Mouse (Mus musculus) hindbrain, embryonic 16.5 days (tissue): ENCODE data around the gene Dlec1. TPM values are rescaled to one million over a fixed set of nuclear protein-coding genes. Genes with fewer than 3 reads are reported as not detected.

Experiments
- ATAC-seq: fragments of 200-750 bp; cut with Nextera tagmentation; 2 replicates; pipeline ENCODE4 v1.8.0; 2017; ENCODE audit warnings: moderate TSS enrichment, moderate library complexity
- H3K27ac ChIP-seq: fragments of 300-500 bp; sonication (generic); 2 replicates; pipeline ENCODE4 v1.5.1; 2014; ENCODE audit warnings: low read depth, mild to moderate bottlenecking, control low read depth, low read length, moderate library complexity
- H3K27me3 ChIP-seq: fragments of 300-500 bp; sonication (generic); replicated peaks from 2 replicates; pipeline ENCODE4 v1.6.1; 2014; ENCODE audit warnings: low read length; ENCODE audit not compliant: control insufficient read depth, insufficient read depth
- H3K36me3 ChIP-seq: fragments of 300-500 bp; sonication (generic); 2 replicates; pipeline ENCODE4 v1.6.1; 2014; ENCODE audit warnings: mild to moderate bottlenecking, low read length, moderate library complexity, mixed read lengths; ENCODE audit not compliant: control insufficient read depth, insufficient read depth
- H3K4me1 ChIP-seq: fragments of 300-500 bp; sonication (generic); 2 replicates; pipeline ENCODE4 v1.6.1; 2014; ENCODE audit warnings: low read depth, low read length; ENCODE audit not compliant: control insufficient read depth, insufficient read depth
- H3K4me2 ChIP-seq: fragments of 300-500 bp; sonication (generic); 2 replicates; pipeline ENCODE4 v1.6.1; 2014; ENCODE audit warnings: mild to moderate bottlenecking, low read length, control low read depth, moderate library complexity
- H3K4me3 ChIP-seq: fragments of 300-500 bp; sonication (generic); 2 replicates; pipeline ENCODE4 v1.5.1; 2014; ENCODE audit warnings: mild to moderate bottlenecking, low read length, control low read depth, moderate library complexity
- H3K9ac ChIP-seq: fragments of 300-500 bp; sonication (generic); 2 replicates; pipeline ENCODE4 v1.6.1; 2014; ENCODE audit warnings: low read depth, mild to moderate bottlenecking, control low read depth, low read length, moderate library complexity
- H3K9me3 ChIP-seq: fragments of 300-500 bp; sonication (generic); 2 replicates; pipeline ENCODE4 v1.6.1; 2014; ENCODE audit warnings: mild to moderate bottlenecking, low read length, moderate library complexity; ENCODE audit not compliant: control insufficient read depth
- WGBS: fragments of 180-500 bp; shearing (Covaris S2); extraction: QIAGEN DNeasy Blood & Tissue Kit; methylation state at CpG from one replicate; pipeline ENCODE4 v1.1.7; 2014; 5-methylcytosine and 5-hydroxymethylcytosine counted together
- polyA plus RNA-seq: library from polyadenylated mRNA; unstranded; fragments of >200 nt; fragmentation: Nextera tagmentation; extraction: Ambion mirVana; gene quantifications from 2 replicates; pipeline ENCODE4 v1.2.1, GENCODE M21; 2015

The Dlec1 gene
- polyA plus RNA-seq, 1 experiment from 2014 or later: 2.9 TPM

GRCm38 (mm10) chr9:119070173-119070825 lies 32.0 kb upstream of the Dlec1 start:
- WGBS: 84% methylated on average over 13 of the region's 13 CpGs
- Histone ChIP-seq H3K9me3 (no peaks in the 10 kb centered on the region), H3K36me3 (peaks cover 18% of the 10 kb centered on the region; the same call in 1 of the 2 replicates), H3K4me3 (no peak overlapping the region), H3K27ac (no peak overlapping the region), H3K4me2 (no peak overlapping the region), H3K4me1 (no peaks in the 10 kb centered on the region), H3K27me3 (no peaks in the 10 kb centered on the region), H3K9ac (no peak overlapping the region)
- no peak for ATAC-seq

- no peak for ATAC-seq
- Histone ChIP-seq H3K27ac (no peak overlapping the region), H3K4me3 (no peak overlapping the region), H3K4me2 (no peak overlapping the region), H3K36me3 (peaks cover 18% of the 10 kb centered on the region; the same call in 1 of the 2 replicates), H3K9ac (no peak overlapping the region), H3K9me3 (no peaks in the 10 kb centered on the region), H3K27me3 (no peaks in the 10 kb centered on the region), H3K4me1 (no peaks in the 10 kb centered on the region)
- WGBS: 88% methylated on average over 9 of the region's 9 CpGs
Measured at GRCm38 (mm10) chr9:119071786-119072185, 30.5 kb upstream of the Dlec1 start.

- Histone ChIP-seq H3K27me3 (no peaks in the 10 kb centered on the region), H3K27ac (no peak overlapping the region), H3K36me3 (peaks cover 18% of the 10 kb centered on the region; the same call in 1 of the 2 replicates), H3K9ac (no peak overlapping the region), H3K4me1 (no peaks in the 10 kb centered on the region), H3K4me2 (no peak overlapping the region), H3K9me3 (no peaks in the 10 kb centered on the region), H3K4me3 (no peak overlapping the region)
- 81% methylated on average over 15 of the region's 15 CpGs for WGBS
- peak; percentile 38; the same call in 1 of the 2 replicates for ATAC-seq
Measured at GRCm38 (mm10) chr9:119073184-119073895, 28.9 kb upstream of the Dlec1 start.

GRCm38 (mm10) chr9:119075685-119076084 lies 26.6 kb upstream of the Dlec1 start:
- H3K36me3 ChIP-seq: peaks cover 22% of the 10 kb centered on the region
- 64% methylated on average over 16 of the region's 16 CpGs for WGBS
- no peaks in the 10 kb centered on the region for H3K4me1 ChIP-seq
- no peak overlapping the region for H3K9ac ChIP-seq
- no peak overlapping the region for H3K4me2 ChIP-seq
- H3K27me3 ChIP-seq: no peaks in the 10 kb centered on the region
- no peak for ATAC-seq
- H3K27ac ChIP-seq: no peak overlapping the region
- no peaks in the 10 kb centered on the region for H3K9me3 ChIP-seq
- H3K4me3 ChIP-seq: no peak overlapping the region

GRCm38 (mm10) chr9:119080040-119080675 lies 22.1 kb upstream of the Dlec1 start:
- peaks cover 6% of the 10 kb centered on the region; the same call in 1 of the 2 replicates for H3K36me3 ChIP-seq

GRCm38 (mm10) chr9:119082039-119082438 lies 20.2 kb upstream of the Dlec1 start:
- H3K27ac ChIP-seq: no peak overlapping the region; the same call in 1 of the 2 replicates
- ATAC-seq: peak; percentile 57

More at GRCm38 (mm10) chr9:119080040-119080675, 22.1 kb upstream of the Dlec1 start:
- no peaks in the 10 kb centered on the region for H3K27me3 ChIP-seq
- 81% methylated on average over 5 of the region's 5 CpGs for WGBS
- no peak overlapping the region for H3K27ac ChIP-seq
- H3K4me3 ChIP-seq: no peak overlapping the region
- no peaks in the 10 kb centered on the region for H3K9me3 ChIP-seq
- peaks cover 8% of the 10 kb centered on the region; the same call in 1 of the 2 replicates for H3K4me1 ChIP-seq
- no peak for ATAC-seq
- H3K4me2 ChIP-seq: no peak overlapping the region
- no peak overlapping the region for H3K9ac ChIP-seq

GRCm38 (mm10) chr9:119082656-119083430 lies 19.4 kb upstream of the Dlec1 start:
- no peak overlapping the region for H3K9ac ChIP-seq
- H3K27ac ChIP-seq: no peak overlapping the region
- peaks cover 5% of the 10 kb centered on the region; the same call in 1 of the 2 replicates for H3K36me3 ChIP-seq
- no peaks in the 10 kb centered on the region for H3K27me3 ChIP-seq
- WGBS: 74% methylated on average over 7 of the region's 7 CpGs
- no peak overlapping the region for H3K4me3 ChIP-seq
- no peak for ATAC-seq
- no peak overlapping the region for H3K4me2 ChIP-seq
- peaks cover 13% of the 10 kb centered on the region for H3K4me1 ChIP-seq
- no peaks in the 10 kb centered on the region for H3K9me3 ChIP-seq

More at GRCm38 (mm10) chr9:119082039-119082438, 20.2 kb upstream of the Dlec1 start:
- H3K36me3 ChIP-seq: peaks cover 5% of the 10 kb centered on the region; the same call in 1 of the 2 replicates
- H3K4me3 ChIP-seq: no peak overlapping the region
- H3K27me3 ChIP-seq: no peaks in the 10 kb centered on the region
- H3K4me2 ChIP-seq: no peak overlapping the region
- WGBS: 3% methylated on average over 8 of the region's 8 CpGs
- H3K4me1 ChIP-seq: peaks cover 10% of the 10 kb centered on the region; the same call in 1 of the 2 replicates
- no peaks in the 10 kb centered on the region for H3K9me3 ChIP-seq
- H3K9ac ChIP-seq: no peak overlapping the region

GRCm38 (mm10) chr9:119083966-119084365 lies 18.3 kb upstream of the Dlec1 start:
- Histone ChIP-seq H3K27ac (no peak overlapping the region), H3K4me2 (no peak overlapping the region), H3K9me3 (no peaks in the 10 kb centered on the region), H3K9ac (no peak overlapping the region), H3K27me3 (no peaks in the 10 kb centered on the region), H3K36me3 (peaks cover 5% of the 10 kb centered on the region; the same call in 1 of the 2 replicates), H3K4me3 (no peak overlapping the region), H3K4me1 (peaks cover 21% of the 10 kb centered on the region)
- 92% methylated on average over 10 of the region's 10 CpGs for WGBS
- no peak for ATAC-seq
